Mouse (Mus musculus): ENCODE data around the gene Pou2f2.

- no peak for TF ChIP-seq CTCF (conservative IDR thresholded peaks at IDR 0.05; ENCODE audit: insufficient read depth, insufficient read length, low read depth, low read length)
- TF ChIP-seq POLR2A (IDR thresholded peaks at IDR 0.05; ENCODE audit: low read depth, low read length): no peak
Observed at GRCm38 (mm10) chr7:25220457-25221101, 41.1 kb upstream of the Pou2f2 start, which contains the start of gene Dedd2.
